Mouse (Mus musculus): ENCODE measurements around the gene Hist1h4b. TPM values are rescaled to one million over a fixed set of nuclear protein-coding genes. Genes with fewer than 3 reads are reported as not detected.
"Not testable (repeated sequence)": the region's sequence is repeated elsewhere in the genome, so short reads cannot be mapped to it uniquely, and the experiment has no call there.

Gene Hist1h4b
- polyA plus RNA-seq, 1 experiment from 2014 or later, result not detected

DNA sequence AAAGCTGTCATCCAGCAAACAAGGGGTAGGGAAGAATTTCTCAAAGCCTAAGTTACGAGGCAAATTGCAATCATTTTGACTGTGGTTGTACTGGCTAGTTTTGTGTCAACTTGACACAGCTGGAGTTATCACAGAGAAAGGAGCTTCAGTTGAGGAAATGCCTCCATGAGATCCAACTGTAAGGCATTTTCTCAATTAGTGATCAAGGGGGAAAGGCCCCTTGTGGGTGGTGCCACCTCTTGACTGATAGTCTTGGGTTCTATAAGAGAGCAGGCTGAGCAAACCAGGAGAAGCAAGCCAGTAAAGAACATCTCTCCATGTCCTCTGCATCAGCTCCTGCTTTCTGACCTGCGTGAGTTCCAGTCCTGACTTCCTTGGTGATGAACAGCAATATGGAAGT, 12.8 kb downstream of the Hist1h4b start, which contains the start of gene Trim38:
TSS of gene Trim38 (plus strand) at position 301 of the 400 bp plus-strand sequence.
- not testable (repeated sequence) for H3K36me3 ChIP-seq (ENCODE audit: control insufficient read depth, insufficient read depth); H3K4me3 ChIP-seq (replicated peaks; ENCODE audit: low read length); H3K9me3 ChIP-seq (ENCODE audit: control insufficient read depth, low read length); H3K4me1 ChIP-seq (replicated peaks; ENCODE audit: control insufficient read depth, insufficient read depth, low read length); H3K27ac ChIP-seq (ENCODE audit: low read length); ATAC-seq; H3K4me2 ChIP-seq (ENCODE audit: low read length); H3K9ac ChIP-seq (replicated peaks; ENCODE audit: low read depth, low read length); H3K27me3 ChIP-seq (replicated peaks; ENCODE audit: control insufficient read depth, insufficient read depth, low read length)
- 87% methylated on average over 2 of the region's 2 CpGs for WGBS

- Histone ChIP-seq H3K4me3 (replicated peaks; ENCODE audit: low read length) (peak overlapping the region; percentile 11; the same call in 1 of the 2 replicates), H3K9me3 (ENCODE audit: control insufficient read depth, low read length) (no peaks in the 10 kb centered on the region), H3K27me3 (replicated peaks; ENCODE audit: control insufficient read depth, insufficient read depth, low read length) (no peaks in the 10 kb centered on the region), H3K36me3 (ENCODE audit: control insufficient read depth, insufficient read depth) (no peaks in the 10 kb centered on the region), H3K9ac (replicated peaks; ENCODE audit: low read depth, low read length) (no peak overlapping the region), H3K4me1 (replicated peaks; ENCODE audit: control insufficient read depth, insufficient read depth, low read length) (peaks cover 4% of the 10 kb centered on the region), H3K27ac (ENCODE audit: low read length) (no peak overlapping the region), H3K4me2 (ENCODE audit: low read length) (peak overlapping the region; percentile 45)
- WGBS, result 24% methylated on average over 21 of the region's 21 CpGs
- ATAC-seq, result peak; percentile 93
Observed at GRCm38 (mm10) chr13:23772561-23773313, 15.9 kb downstream of the Hist1h4b start.

DNA sequence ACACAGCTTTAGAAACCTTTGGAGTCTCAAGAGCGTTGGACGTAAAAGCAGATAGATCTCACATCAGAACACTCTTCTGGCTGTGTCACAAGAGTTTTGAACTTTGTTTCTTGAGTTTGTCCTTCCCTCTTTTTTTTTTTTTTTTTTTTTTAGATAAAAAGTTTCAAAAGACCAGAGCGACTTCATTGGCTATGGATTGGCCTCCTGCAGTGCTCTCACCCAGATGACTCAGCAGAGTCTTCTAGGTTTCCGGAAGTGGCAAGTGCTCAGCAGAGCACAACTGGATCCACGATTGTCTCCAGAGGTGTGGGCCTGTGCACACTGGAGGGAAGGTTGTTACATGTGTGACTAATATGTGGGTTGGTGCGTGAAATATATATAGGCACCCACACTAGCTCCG, 21.5 kb downstream of the Hist1h4b start:
- ATAC-seq, result no peak
- no peaks in the 10 kb centered on the region for H3K36me3 ChIP-seq (ENCODE audit: control insufficient read depth, insufficient read depth)
- WGBS, result 95% methylated on average over 7 of the region's 7 CpGs
- H3K4me1 ChIP-seq (replicated peaks; ENCODE audit: control insufficient read depth, insufficient read depth, low read length), result no peaks in the 10 kb centered on the region
- H3K27me3 ChIP-seq (replicated peaks; ENCODE audit: control insufficient read depth, insufficient read depth, low read length), result no peaks in the 10 kb centered on the region
- H3K27ac ChIP-seq (ENCODE audit: low read length), result no peak overlapping the region
- no peak overlapping the region for H3K9ac ChIP-seq (replicated peaks; ENCODE audit: low read depth, low read length)
- H3K4me3 ChIP-seq (replicated peaks; ENCODE audit: low read length), result no peak overlapping the region
- H3K9me3 ChIP-seq (ENCODE audit: control insufficient read depth, low read length), result no peaks in the 10 kb centered on the region
- no peak overlapping the region for H3K4me2 ChIP-seq (ENCODE audit: low read length)

DNA sequence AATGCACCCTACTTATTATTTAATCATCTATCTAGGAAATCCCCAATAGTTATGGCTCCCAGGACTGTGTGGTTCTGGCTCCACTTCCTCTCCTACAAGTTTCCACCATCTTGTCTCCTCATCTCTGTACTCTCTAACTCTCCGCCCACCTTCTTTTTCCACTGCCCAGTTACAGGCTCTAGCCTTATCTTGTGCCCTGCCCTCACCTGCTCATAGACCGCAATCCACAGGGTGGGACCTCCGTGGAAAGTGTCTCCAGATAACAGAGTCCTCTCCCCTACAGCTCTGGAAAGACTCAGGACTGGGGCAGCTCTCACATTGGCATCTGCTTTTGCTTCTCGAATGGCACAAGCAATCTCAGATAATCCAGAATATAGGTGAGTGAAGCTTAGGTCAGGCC, 22.2 kb downstream of the Hist1h4b start:
- WGBS, result 89% methylated on average over 4 of the region's 4 CpGs
- H3K4me3 ChIP-seq (replicated peaks; ENCODE audit: low read length), result no peak overlapping the region

DNA sequence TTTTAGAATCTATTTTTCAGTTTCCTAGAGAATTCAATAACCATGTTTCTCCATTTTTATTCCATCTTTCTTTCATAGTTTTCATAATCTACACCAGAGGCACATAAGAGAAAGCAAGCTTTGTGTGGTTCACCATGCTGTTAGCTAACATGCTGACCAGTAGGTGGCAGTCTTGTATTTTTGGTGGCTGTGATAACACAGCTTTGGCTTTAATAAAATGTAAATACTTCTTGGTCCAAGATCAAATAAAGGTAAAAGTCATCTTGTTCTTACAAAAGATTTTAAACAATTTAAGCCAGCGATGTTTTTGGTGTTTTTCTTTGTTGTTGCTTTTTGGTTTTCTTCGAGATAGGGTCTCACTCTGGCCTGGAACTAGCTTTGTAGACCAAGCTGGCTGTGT, 35.7 kb downstream of the Hist1h4b start:
- no peaks in the 10 kb centered on the region for H3K36me3 ChIP-seq (ENCODE audit: control insufficient read depth, insufficient read depth)
- 47% methylated on average over 2 of the region's 2 CpGs for WGBS
- H3K9me3 ChIP-seq (ENCODE audit: control insufficient read depth, low read length), result no peaks in the 10 kb centered on the region
- H3K9ac ChIP-seq (replicated peaks; ENCODE audit: low read depth, low read length), result no peak overlapping the region
- no peaks in the 10 kb centered on the region for H3K4me1 ChIP-seq (replicated peaks; ENCODE audit: control insufficient read depth, insufficient read depth, low read length)
- H3K27ac ChIP-seq (ENCODE audit: low read length), result no peak overlapping the region
- ATAC-seq, result peak; percentile 70; the same call in 1 of the 2 replicates
- no peaks in the 10 kb centered on the region for H3K27me3 ChIP-seq (replicated peaks; ENCODE audit: control insufficient read depth, insufficient read depth, low read length)
- H3K4me2 ChIP-seq (ENCODE audit: low read length), result no peak overlapping the region
- H3K4me3 ChIP-seq (replicated peaks; ENCODE audit: low read length), result no peak overlapping the region

More for the DNA sequence above, 22.2 kb downstream of the Hist1h4b start:
- ATAC-seq, result no peak
- Histone ChIP-seq H3K9me3 (ENCODE audit: control insufficient read depth, low read length) (no peaks in the 10 kb centered on the region), H3K9ac (replicated peaks; ENCODE audit: low read depth, low read length) (no peak overlapping the region), H3K36me3 (ENCODE audit: control insufficient read depth, insufficient read depth) (no peaks in the 10 kb centered on the region), H3K27me3 (replicated peaks; ENCODE audit: control insufficient read depth, insufficient read depth, low read length) (no peaks in the 10 kb centered on the region), H3K4me1 (replicated peaks; ENCODE audit: control insufficient read depth, insufficient read depth, low read length) (no peaks in the 10 kb centered on the region), H3K27ac (ENCODE audit: low read length) (no peak overlapping the region), H3K4me2 (ENCODE audit: low read length) (no peak overlapping the region)

GRCm38 (mm10) chr13:23799405-23799804, 42.6 kb downstream of the Hist1h4b start:
- H3K27me3 ChIP-seq (replicated peaks; ENCODE audit: control insufficient read depth, insufficient read depth, low read length), result no peaks in the 10 kb centered on the region
- no peak for ATAC-seq
- H3K9ac ChIP-seq (replicated peaks; ENCODE audit: low read depth, low read length), result no peak overlapping the region
- H3K4me1 ChIP-seq (replicated peaks; ENCODE audit: control insufficient read depth, insufficient read depth, low read length), result no peaks in the 10 kb centered on the region
- H3K9me3 ChIP-seq (ENCODE audit: control insufficient read depth, low read length), result no peaks in the 10 kb centered on the region
- no peaks in the 10 kb centered on the region for H3K36me3 ChIP-seq (ENCODE audit: control insufficient read depth, insufficient read depth)
- no peak overlapping the region for H3K4me2 ChIP-seq (ENCODE audit: low read length)
- no peak overlapping the region for H3K4me3 ChIP-seq (replicated peaks; ENCODE audit: low read length)
- H3K27ac ChIP-seq (ENCODE audit: low read length), result no peak overlapping the region
- WGBS, result 87% methylated on average over 5 of the region's 5 CpGs

DNA sequence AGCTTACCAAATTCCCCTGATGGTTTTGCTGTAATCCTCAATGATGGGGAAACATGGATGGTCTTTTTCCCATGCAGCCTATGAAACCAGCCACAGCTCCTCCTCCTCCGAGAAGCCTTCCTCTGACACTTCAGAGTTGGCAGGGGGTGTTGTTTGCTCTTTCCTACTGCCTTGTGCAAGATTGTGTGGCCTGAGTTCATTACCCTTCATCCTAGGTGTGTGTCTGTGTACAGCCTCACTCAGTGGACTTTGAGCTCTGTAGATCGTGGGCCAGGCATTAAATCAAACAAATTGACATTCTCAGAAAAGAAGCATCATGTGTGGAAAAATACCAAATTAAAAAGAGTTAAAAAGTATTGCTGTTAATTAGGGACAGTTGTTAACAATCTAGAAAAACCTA, 47.7 kb downstream of the Hist1h4b start:
- Histone ChIP-seq H3K36me3 (ENCODE audit: control insufficient read depth, insufficient read depth) (no peaks in the 10 kb centered on the region), H3K4me2 (ENCODE audit: low read length) (no peak overlapping the region), H3K9ac (replicated peaks; ENCODE audit: low read depth, low read length) (no peak overlapping the region), H3K27me3 (replicated peaks; ENCODE audit: control insufficient read depth, insufficient read depth, low read length) (no peaks in the 10 kb centered on the region), H3K9me3 (ENCODE audit: control insufficient read depth, low read length) (no peaks in the 10 kb centered on the region), H3K27ac (ENCODE audit: low read length) (no peak overlapping the region), H3K4me1 (replicated peaks; ENCODE audit: control insufficient read depth, insufficient read depth, low read length) (no peaks in the 10 kb centered on the region), H3K4me3 (replicated peaks; ENCODE audit: low read length) (no peak overlapping the region)
- WGBS, result 81% methylated on average over 2 of the region's 2 CpGs
- ATAC-seq, result no peak

GRCm38 (mm10) chr13:23806422-23807052, 49.7 kb downstream of the Hist1h4b start, which contains the start of gene Slc17a2:
Gene Slc17a2 (plus strand): TSS chr13:23806993.
- Histone ChIP-seq H3K9ac (replicated peaks; ENCODE audit: low read depth, low read length) (no peak within 1 kb of the TSS), H3K9me3 (ENCODE audit: control insufficient read depth, low read length) (no peaks in the 10 kb centered on the region), H3K27ac (ENCODE audit: low read length) (no peak within 1 kb of the TSS), H3K27me3 (replicated peaks; ENCODE audit: control insufficient read depth, insufficient read depth, low read length) (no peaks in the 10 kb centered on the region), H3K4me3 (replicated peaks; ENCODE audit: low read length) (no peak within 1 kb of the TSS), H3K36me3 (ENCODE audit: control insufficient read depth, insufficient read depth) (no peaks in the 10 kb centered on the region), H3K4me1 (replicated peaks; ENCODE audit: control insufficient read depth, insufficient read depth, low read length) (no peaks in the 10 kb centered on the region), H3K4me2 (ENCODE audit: low read length) (no peak within 1 kb of the TSS)
- 89% methylated on average over 15 of the region's 15 CpGs for WGBS
- no peak for ATAC-seq

Data from forebrain, embryonic 16.5 days (tissue).